Mouse (Mus musculus) megakaryocyte, embryonic 14.5 days (primary cell): ENCODE data around the gene Kcnh1. TPM values are rescaled to one million over a fixed set of nuclear protein-coding genes. Genes with fewer than 3 reads are reported as not detected.

Source experiments
- H3K27me3 ChIP-seq: replicated peaks from 2 replicates; pipeline ENCODE3; 2012; ENCODE audit warnings: inconsistent platforms
- H3K36me3 ChIP-seq: replicated peaks from 2 replicates; pipeline ENCODE3; 2012; ENCODE audit warnings: low read length, inconsistent platforms, mixed read lengths
- H3K4me1 ChIP-seq: 2 replicates; pipeline ENCODE4 v1.6.1; 2012; ENCODE audit warnings: inconsistent platforms
- H3K4me3 ChIP-seq: replicated peaks from 2 replicates; pipeline ENCODE3; 2012; ENCODE audit warnings: moderate library complexity, mild to moderate bottlenecking, inconsistent platforms
- H3K9me3 ChIP-seq: 2 replicates; pipeline ENCODE4 v1.6.1; 2012; ENCODE audit warnings: inconsistent platforms
- FLI1 ChIP-seq: IDR thresholded peaks from 2 replicates; pipeline ENCODE4 v1.6.1; 2012; ENCODE audit warnings: low read length, inconsistent platforms, mixed read lengths
- GATA1 ChIP-seq: IDR thresholded peaks from 3 replicates; pipeline ENCODE4 v1.6.1; 2012; ENCODE audit warnings: mixed read lengths, low read length, inconsistent platforms, borderline replicate concordance
- polyA plus RNA-seq: library from polyadenylated mRNA; stranded (reverse); fragments of >175 nt; gene quantifications from 2 replicates; pipeline ENCODE4 v1.2.3, GENCODE M21; 2012; ENCODE audit warnings: low replicate concordance; ENCODE audit not compliant: insufficient read depth

Kcnh1 gene
- polyA plus RNA-seq, 1 experiment, result not detected

DNA sequence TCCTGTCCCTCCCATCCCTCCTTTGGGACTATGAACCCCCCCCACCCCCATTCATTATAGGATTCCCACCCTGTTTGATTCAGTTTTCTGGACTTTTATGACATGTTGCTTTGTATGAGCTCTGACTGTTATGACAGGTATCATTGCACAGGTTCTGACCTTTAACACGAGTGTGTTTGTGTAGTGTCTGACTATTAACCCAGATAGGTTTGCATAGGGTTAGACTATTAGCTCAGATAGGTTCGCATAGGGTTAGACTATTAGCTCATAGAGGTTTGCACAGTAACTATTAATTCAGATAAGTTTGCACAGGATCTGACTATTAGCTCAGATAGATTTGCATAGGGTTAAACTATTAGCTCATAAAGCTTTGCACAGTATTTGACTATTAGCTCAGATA is 201.7 kb downstream of the Kcnh1 start:
- Histone ChIP-seq H3K9me3 (no peaks in the 10 kb centered on the region), H3K4me1 (no peaks in the 10 kb centered on the region), H3K36me3 (no peaks in the 10 kb centered on the region), H3K4me3 (no peak overlapping the region), H3K27me3 (peaks cover 2% of the 10 kb centered on the region)
- TF ChIP-seq GATA1 (no peak), FLI1 (no peak)

DNA sequence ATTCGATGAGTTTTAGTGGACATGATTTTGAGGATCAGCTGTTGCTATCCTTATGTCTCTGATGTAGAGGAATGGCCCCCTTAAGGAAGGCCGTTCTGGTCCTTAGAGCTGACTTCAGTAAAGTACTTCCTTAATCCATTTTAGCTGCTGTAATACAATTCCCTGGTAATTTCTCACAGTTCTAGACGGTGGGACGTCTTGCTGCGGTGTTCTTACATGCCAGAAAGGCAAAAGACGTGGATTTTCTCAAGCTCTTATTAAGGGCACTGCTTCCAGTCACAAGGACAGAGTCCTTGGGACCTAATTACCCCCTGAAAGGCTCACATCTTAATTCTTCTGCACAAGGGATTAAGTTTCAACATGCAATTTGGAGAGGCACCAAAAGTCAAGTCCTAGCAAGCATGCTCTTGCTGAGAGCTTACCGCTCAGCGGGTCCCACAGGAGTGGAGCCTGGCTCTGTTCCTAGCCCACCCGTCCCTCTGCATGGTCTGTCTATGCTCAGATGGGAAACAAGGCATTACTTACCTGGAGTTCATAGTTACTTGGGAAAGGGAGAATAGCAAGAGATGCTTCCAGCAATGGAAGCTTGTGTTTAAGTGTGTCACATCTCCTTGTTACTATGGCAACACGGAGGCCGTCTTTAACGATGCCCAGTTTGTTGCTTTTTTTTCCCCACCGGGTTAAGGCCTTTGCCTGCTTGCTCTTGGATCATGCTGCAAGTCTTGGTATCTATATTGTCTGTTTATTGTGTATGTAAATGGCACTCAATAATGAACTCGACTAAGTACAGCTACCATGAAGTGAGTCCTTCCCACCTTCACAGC is 209.3 kb downstream of the Kcnh1 start:
- no peaks in the 10 kb centered on the region for H3K9me3 ChIP-seq
- no peak overlapping the region for H3K4me3 ChIP-seq
- H3K27me3 ChIP-seq, result no peaks in the 10 kb centered on the region
- no peaks in the 10 kb centered on the region for H3K4me1 ChIP-seq
- TF ChIP-seq FLI1 (no peak), GATA1 (no peak)
- H3K36me3 ChIP-seq, result no peaks in the 10 kb centered on the region

DNA sequence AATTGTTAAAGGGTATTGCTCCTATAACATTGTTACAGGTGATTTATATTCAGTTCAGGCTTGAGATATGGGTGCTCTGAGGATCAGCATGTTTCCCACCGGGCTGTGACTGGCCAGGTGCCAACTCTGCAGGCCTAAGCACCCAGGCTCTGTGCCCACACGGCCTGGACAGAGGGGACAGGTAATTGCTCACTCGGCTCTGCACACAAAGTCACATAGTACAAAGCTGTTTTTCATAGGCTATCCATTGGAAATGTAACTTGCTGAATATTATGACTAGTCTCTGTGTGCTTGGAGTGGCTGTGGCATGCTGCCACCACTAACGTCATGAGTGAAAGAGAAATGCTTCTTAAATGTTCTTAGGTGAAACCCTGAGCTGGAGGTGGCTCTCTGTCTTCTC is 210.4 kb downstream of the Kcnh1 start:
- Histone ChIP-seq H3K36me3 (no peaks in the 10 kb centered on the region), H3K4me1 (no peaks in the 10 kb centered on the region), H3K9me3 (no peaks in the 10 kb centered on the region), H3K4me3 (no peak overlapping the region), H3K27me3 (no peaks in the 10 kb centered on the region)
- TF ChIP-seq FLI1 (no peak), GATA1 (no peak)

DNA sequence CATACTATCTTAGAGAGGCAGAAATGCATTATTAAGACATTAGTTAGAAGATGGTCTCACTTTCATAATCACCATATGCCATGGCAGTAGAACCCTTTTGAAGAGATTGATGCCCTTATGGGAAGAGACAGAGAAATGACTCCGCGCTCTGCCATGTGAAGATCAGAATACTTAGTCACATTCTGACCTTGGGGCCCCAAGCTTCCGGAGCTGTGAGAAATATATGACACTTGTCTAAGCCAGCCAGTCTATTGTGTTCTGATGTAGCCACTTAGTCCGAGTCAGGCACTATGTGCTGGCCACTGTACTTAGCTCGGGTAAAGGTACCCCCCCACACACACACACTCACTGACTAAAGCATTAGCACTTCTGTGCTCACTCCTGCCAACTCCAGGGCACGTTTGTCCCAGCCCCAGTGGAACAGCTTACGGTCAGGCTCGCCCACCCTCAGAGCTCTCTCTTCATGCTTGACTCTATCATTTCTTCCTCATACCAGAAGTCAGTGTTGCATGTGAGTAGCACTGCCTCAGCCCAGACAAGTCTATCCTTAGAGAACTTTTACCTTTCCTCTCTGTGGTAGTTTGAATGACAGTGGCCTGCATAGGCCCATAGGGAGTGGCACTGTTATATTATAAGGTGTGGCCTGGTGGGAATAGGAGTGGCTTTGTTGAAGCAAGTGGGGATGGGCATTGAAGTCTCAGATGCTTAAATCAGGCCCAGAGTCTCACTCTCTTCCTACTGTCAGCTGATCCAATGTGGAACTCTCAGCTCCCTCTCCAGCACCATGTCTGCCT is 212.5 kb downstream of the Kcnh1 start:
- Histone ChIP-seq H3K27me3 (no peaks in the 10 kb centered on the region), H3K36me3 (no peaks in the 10 kb centered on the region), H3K4me1 (no peaks in the 10 kb centered on the region), H3K4me3 (no peak overlapping the region), H3K9me3 (peaks cover 5% of the 10 kb centered on the region; the same call in 1 of the 2 replicates)
- TF ChIP-seq GATA1, result no peak
- no peak for TF ChIP-seq FLI1

DNA sequence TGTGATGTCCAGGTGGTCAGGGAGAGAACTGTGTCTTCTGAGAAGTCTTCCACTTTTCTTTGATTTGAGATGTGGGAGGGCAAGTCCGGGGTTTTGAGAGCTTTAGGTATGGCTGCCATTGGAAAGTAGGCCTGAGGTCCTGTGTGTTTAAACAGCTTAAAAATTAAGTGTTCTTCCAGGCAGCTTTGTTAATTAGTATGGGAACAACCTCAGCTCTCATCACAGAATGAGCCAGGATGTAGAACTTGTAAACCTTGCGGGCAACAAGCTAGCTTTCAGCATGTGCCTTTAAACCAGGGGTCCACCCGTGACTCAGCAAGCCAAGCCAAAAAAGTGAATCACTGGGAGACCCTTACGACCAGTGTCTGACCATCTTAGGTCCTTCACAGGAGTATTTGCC is 214.6 kb downstream of the Kcnh1 start:
- Histone ChIP-seq H3K4me1 (no peaks in the 10 kb centered on the region), H3K27me3 (peaks cover 1% of the 10 kb centered on the region), H3K36me3 (no peaks in the 10 kb centered on the region), H3K9me3 (peaks cover 5% of the 10 kb centered on the region; the same call in 1 of the 2 replicates), H3K4me3 (no peak overlapping the region)
- TF ChIP-seq GATA1 (no peak), FLI1 (no peak)

DNA sequence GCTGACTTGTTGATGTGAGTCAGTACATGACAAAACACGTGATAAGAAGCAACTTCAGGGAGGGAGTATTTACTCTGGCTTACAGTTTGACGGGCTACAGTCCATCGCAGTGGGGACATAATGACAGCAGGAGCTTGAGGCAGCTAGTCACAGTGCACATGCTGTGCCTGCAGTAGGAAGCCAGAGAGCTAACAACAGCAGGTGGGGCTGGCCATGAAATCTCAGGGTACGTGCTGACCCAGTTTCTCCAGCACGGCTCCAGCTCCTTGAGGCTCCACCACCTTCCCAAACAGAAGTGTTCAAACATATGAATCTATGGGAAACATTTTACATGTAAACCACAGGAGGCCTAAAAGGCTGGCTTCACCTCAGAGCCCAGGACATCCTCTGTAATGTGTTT is 216.0 kb downstream of the Kcnh1 start:
- Histone ChIP-seq H3K36me3 (no peaks in the 10 kb centered on the region), H3K27me3 (peaks cover 1% of the 10 kb centered on the region), H3K4me1 (no peaks in the 10 kb centered on the region), H3K4me3 (peak overlapping the region; percentile 19), H3K9me3 (peaks cover 5% of the 10 kb centered on the region; the same call in 1 of the 2 replicates)
- TF ChIP-seq FLI1, result no peak
- TF ChIP-seq GATA1, result no peak

DNA sequence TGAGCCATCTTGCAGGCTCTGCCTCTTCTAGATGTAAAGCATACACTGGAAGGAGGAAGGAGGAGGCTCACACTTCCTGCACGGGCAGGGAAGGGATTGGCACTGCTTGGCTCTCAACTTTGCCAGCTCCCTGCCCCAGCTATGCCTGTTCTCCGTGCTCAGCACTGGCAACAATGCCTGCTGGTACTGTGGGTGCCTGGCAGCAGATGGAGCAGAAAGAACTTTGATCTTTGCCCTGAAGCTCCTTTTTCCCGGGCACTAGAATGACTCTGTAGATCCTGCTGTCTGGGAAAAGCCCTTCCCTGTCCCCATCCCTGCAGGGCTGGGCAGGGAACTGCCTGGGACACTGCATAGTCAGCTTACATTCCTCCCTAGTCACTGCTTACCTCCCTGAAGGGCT is 225.2 kb downstream of the Kcnh1 start:
- Histone ChIP-seq H3K4me3 (no peak overlapping the region), H3K27me3 (peaks cover 3% of the 10 kb centered on the region)
- TF ChIP-seq FLI1 (no peak), GATA1 (no peak)

DNA sequence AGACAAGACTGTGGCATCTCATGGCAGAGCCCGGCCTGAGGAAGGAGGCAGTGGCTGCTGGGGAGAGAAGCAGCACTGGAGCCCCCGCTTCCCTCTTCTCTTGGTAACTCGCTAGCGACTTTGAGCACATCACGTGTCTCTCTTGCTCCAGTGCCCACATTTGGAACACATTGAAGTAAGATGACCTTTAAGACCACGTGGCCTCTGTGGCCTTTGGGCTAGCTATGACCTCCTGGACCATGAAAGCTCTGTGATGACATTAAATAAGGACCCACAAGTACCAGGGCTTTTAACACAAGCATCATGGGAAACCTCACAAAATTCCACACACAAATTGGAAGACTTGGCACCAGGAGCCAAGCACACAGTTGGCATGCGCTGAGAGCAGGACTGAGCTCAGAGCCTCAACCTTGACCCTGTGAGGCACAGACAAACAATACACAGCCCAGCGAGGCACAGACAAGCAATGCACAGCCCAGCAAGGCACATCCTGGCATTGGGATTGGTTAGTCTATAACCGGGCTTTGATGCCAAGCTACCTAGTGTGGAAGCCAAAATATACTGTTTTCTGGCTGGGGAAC is 225.8 kb downstream of the Kcnh1 start:
- peaks cover 3% of the 10 kb centered on the region for H3K27me3 ChIP-seq
- no peaks in the 10 kb centered on the region for H3K36me3 ChIP-seq
- H3K4me1 ChIP-seq, result no peaks in the 10 kb centered on the region; the same call in 1 of the 2 replicates
- H3K9me3 ChIP-seq, result peaks cover 3% of the 10 kb centered on the region; the same call in 1 of the 2 replicates
- TF ChIP-seq FLI1, result no peak
- no peak for TF ChIP-seq GATA1
- no peak overlapping the region for H3K4me3 ChIP-seq

More for the DNA sequence above, 225.2 kb downstream of the Kcnh1 start:
- Histone ChIP-seq H3K4me1 (no peaks in the 10 kb centered on the region; the same call in 1 of the 2 replicates), H3K36me3 (no peaks in the 10 kb centered on the region), H3K9me3 (peaks cover 3% of the 10 kb centered on the region; the same call in 1 of the 2 replicates)

DNA sequence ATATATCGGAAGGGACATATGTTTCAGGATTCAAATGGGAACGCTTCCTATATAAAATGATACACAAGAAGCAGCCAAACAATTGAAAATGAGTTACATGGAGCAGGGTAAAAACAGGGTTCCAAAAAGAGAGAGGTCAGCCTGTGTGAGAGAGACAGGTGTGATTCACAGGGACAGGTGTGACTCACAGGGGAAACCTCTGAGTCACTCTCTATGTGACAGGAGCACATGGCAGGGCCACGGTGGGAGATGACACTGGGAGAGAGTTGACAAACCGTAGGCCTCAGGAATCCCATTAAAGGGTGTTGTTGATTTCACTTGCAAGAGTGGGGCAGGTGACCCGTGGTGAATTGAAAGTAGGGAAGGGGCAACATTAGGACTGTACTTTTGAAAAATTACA is 228.6 kb downstream of the Kcnh1 start:
- Histone ChIP-seq H3K36me3 (no peaks in the 10 kb centered on the region), H3K4me1 (no peaks in the 10 kb centered on the region; the same call in 1 of the 2 replicates), H3K9me3 (peaks cover 10% of the 10 kb centered on the region; the same call in 1 of the 2 replicates), H3K27me3 (peaks cover 6% of the 10 kb centered on the region), H3K4me3 (no peak overlapping the region)
- no peak for TF ChIP-seq GATA1
- TF ChIP-seq FLI1, result no peak
